Mouse (Mus musculus) cerebral cortex, adult 2 months (tissue): ENCODE data around the gene Fmnl3.

Source experiments
- WGBS: fragments of 180-500 bp; shearing (Covaris S2); methylation state at CpG from one replicate; pipeline ENCODE4 v1.1.7; 2018; 5-methylcytosine and 5-hydroxymethylcytosine counted together

Gene Fmnl3

GRCm38 (mm10) chr15:99316314-99317266, 53.7 kb downstream of the Fmnl3 start:
- WGBS: 77% methylated on average over 16 of the region's 16 CpGs

- WGBS: 84% methylated on average over 16 of the region's 16 CpGs
Measured at GRCm38 (mm10) chr15:99314891-99315290, 55.4 kb downstream of the Fmnl3 start.

- 84% methylated on average over 5 of the region's 5 CpGs for WGBS
Measured at GRCm38 (mm10) chr15:99310617-99311016, 59.7 kb downstream of the Fmnl3 start.

- 89% methylated on average over 9 of the region's 9 CpGs for WGBS
Measured at GRCm38 (mm10) chr15:99309549-99309948, 60.7 kb downstream of the Fmnl3 start.

GRCm38 (mm10) chr15:99307476-99307875, 62.8 kb downstream of the Fmnl3 start:
- WGBS: 83% methylated on average over 9 of the region's 9 CpGs

- 37% methylated on average over 5 of the region's 5 CpGs for WGBS
Measured at GRCm38 (mm10) chr15:99296213-99296612, 74.1 kb downstream of the Fmnl3 start.

GRCm38 (mm10) chr15:99295484-99295981, 74.7 kb downstream of the Fmnl3 start, which contains the start of gene Fam186b:
Fam186b (minus strand) TSS chr15:99295888.
- 2% methylated on average over 14 of the region's 17 CpGs for WGBS

GRCm38 (mm10) chr15:99294813-99295374, 75.4 kb downstream of the Fmnl3 start, which contains the start of gene Prpf40b:
Prpf40b (plus strand) TSS chr15:99295087.
- under 1% methylated on average over 51 of the region's 64 CpGs for WGBS

- WGBS: 11% methylated on average over 16 of the region's 16 CpGs
Measured at GRCm38 (mm10) chr15:99294287-99294686, 76.0 kb downstream of the Fmnl3 start.

- WGBS: 93% methylated on average over 11 of the region's 11 CpGs
Measured at GRCm38 (mm10) chr15:99290586-99290985, 79.7 kb downstream of the Fmnl3 start.

GRCm38 (mm10) chr15:99285189-99285535, 85.1 kb downstream of the Fmnl3 start:
- 82% methylated on average over 8 of the region's 8 CpGs for WGBS

- 57% methylated on average over 14 of the region's 14 CpGs for WGBS
Measured at GRCm38 (mm10) chr15:99284527-99285188, 85.6 kb downstream of the Fmnl3 start.

- 74% methylated on average over 10 of the region's 10 CpGs for WGBS
Measured at GRCm38 (mm10) chr15:99283456-99283855, 86.8 kb downstream of the Fmnl3 start.

GRCm38 (mm10) chr15:99278271-99278670, 92.0 kb downstream of the Fmnl3 start:
- 60% methylated on average over 7 of the region's 7 CpGs for WGBS

GRCm38 (mm10) chr15:99276095-99276494, 94.2 kb downstream of the Fmnl3 start:
- WGBS: 91% methylated on average over 8 of the region's 8 CpGs
